Mouse (Mus musculus): ENCODE measurements around the gene Slc38a4. TPM values are rescaled to one million over a fixed set of nuclear protein-coding genes. Genes with fewer than 3 reads are reported as not detected.

Gene Slc38a4
- polyA plus RNA-seq, 1 experiment: 0.66 TPM

GRCm38 (mm10) chr15:97004525-97004867 is 51.3 kb downstream of the Slc38a4 start:
- Histone ChIP-seq H3K4me3 (ENCODE audit: insufficient read depth, low read length) (no peak overlapping the region), H3K27ac (ENCODE audit: insufficient read depth, low read depth, low read length) (no peak overlapping the region), H3K4me1 (ENCODE audit: control insufficient read depth, insufficient read depth, low read length) (no peaks in the 10 kb centered on the region)
- no peak for TF ChIP-seq POLR2A (IDR thresholded peaks at IDR 0.05; ENCODE audit: borderline replicate concordance, low read depth, low read length)
- no peak for TF ChIP-seq CTCF (IDR thresholded peaks at IDR 0.05; ENCODE audit: low read depth, low read length)

DNA sequence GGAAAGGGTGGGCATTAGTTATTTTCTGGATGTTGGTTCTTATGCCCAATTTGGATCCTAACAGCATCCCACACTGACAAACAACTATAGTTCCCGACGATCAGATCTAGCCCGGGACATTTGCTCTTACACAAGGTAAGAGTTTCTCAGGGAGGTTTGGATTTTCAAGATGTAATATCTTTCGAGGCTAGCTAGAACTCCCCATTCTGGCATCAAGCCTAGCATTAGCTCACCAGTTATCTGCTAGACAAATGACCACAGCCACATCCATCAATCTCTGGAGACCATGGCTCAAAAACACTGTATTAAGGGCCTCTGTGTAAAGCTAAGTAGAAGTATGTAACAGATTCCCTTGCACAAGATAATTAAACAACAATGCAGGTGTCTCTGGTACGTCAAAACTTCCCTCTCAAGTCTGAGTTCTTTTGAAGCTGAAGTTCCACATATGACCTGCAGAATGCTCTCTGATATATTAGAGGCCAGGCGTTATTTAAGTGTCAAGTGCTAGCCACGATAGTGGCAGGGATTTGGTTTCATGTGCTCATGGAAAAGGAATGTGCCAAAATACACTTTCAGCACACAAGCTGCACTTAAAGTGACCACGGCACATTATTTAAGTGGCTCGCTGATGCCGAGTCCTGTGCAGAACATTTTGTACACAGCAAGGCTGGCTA is 51.8 kb downstream of the Slc38a4 start:
- Histone ChIP-seq H3K4me1 (ENCODE audit: control insufficient read depth, insufficient read depth, low read length) (no peaks in the 10 kb centered on the region), H3K27ac (ENCODE audit: insufficient read depth, low read depth, low read length) (no peak overlapping the region), H3K4me3 (ENCODE audit: insufficient read depth, low read length) (no peak overlapping the region)
- no peak for TF ChIP-seq CTCF (IDR thresholded peaks at IDR 0.05; ENCODE audit: low read depth, low read length)
- no peak for TF ChIP-seq POLR2A (IDR thresholded peaks at IDR 0.05; ENCODE audit: borderline replicate concordance, low read depth, low read length)

DNA sequence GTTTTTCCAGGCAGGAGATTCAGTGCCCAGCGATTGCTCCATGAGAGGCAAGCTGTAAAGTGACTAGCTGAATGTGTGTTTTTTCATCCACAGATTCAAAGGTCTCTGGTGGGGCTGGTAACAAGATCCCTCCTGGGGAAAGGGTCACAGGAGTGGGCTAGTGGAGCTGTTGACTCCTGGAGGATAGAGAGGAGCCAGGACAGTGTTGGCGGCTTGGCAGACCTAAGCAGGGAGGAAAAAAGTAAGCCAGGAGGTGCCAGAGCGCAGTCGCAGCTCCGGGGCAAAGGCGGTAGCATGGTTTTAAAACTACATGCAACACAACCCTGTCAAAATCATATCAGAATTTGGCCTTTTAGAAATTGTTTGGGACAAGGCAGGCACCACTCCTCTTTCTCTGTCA is 52.6 kb downstream of the Slc38a4 start:
- no peak overlapping the region for H3K4me3 ChIP-seq (ENCODE audit: insufficient read depth, low read length)
- H3K4me1 ChIP-seq (ENCODE audit: control insufficient read depth, insufficient read depth, low read length): no peaks in the 10 kb centered on the region
- no peak overlapping the region for H3K27ac ChIP-seq (ENCODE audit: insufficient read depth, low read depth, low read length)
- TF ChIP-seq POLR2A (IDR thresholded peaks at IDR 0.05; ENCODE audit: borderline replicate concordance, low read depth, low read length) (no peak), CTCF (IDR thresholded peaks at IDR 0.05; ENCODE audit: low read depth, low read length) (no peak)

DNA sequence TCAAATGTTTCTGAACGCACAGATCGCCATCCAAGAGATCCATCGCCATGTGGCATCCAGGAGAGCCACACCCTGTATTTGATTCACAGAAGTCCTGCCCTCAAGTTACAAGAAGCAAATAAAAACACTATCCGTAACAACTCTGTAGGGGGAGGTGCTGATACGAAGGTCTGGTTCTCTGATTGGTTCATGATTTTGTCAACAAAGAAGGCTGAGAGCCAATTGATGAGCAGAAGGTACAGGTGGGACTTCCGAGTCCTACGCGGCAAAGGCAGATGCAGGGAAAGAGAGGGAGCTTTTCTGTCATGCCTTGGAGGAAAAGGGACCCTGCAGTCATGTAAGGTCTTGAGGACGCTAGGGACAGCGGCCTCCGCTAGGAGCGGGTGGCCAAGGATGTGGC is 53.0 kb downstream of the Slc38a4 start:
- no peak overlapping the region for H3K27ac ChIP-seq (ENCODE audit: insufficient read depth, low read depth, low read length)
- no peaks in the 10 kb centered on the region for H3K4me1 ChIP-seq (ENCODE audit: control insufficient read depth, insufficient read depth, low read length)
- H3K4me3 ChIP-seq (ENCODE audit: insufficient read depth, low read length): no peak overlapping the region
- TF ChIP-seq POLR2A (IDR thresholded peaks at IDR 0.05; ENCODE audit: borderline replicate concordance, low read depth, low read length) (no peak), CTCF (IDR thresholded peaks at IDR 0.05; ENCODE audit: low read depth, low read length) (no peak)

- no peak for TF ChIP-seq CTCF (IDR thresholded peaks at IDR 0.05; ENCODE audit: low read depth, low read length)
- TF ChIP-seq POLR2A (IDR thresholded peaks at IDR 0.05; ENCODE audit: borderline replicate concordance, low read depth, low read length): no peak
- no peaks in the 10 kb centered on the region for H3K4me1 ChIP-seq (ENCODE audit: control insufficient read depth, insufficient read depth, low read length)
- H3K4me3 ChIP-seq (ENCODE audit: insufficient read depth, low read length): no peak overlapping the region
- no peak overlapping the region for H3K27ac ChIP-seq (ENCODE audit: insufficient read depth, low read depth, low read length)
Measured at GRCm38 (mm10) chr15:97001886-97002285, 53.9 kb downstream of the Slc38a4 start.

DNA sequence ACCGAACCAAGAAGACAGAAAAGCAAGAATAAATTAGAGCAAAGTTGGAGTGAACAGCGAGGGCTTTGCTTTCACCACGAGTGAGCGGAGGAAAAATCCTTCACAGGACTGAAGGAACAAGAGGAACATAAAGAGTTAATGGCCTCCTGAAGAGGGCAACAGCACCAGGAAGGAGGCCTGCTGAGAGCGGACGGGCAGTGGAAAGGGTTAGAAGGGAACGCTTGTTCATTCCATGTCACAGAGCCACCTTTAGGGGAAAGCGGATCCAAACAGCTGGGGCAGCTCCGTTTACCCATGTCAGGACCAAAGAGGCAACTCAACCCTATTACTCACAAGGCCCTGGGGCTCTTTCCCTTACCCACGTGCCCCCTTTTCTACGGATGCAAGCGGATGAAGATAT is 54.3 kb downstream of the Slc38a4 start:
- Histone ChIP-seq H3K27ac (ENCODE audit: insufficient read depth, low read depth, low read length) (no peak overlapping the region), H3K4me1 (ENCODE audit: control insufficient read depth, insufficient read depth, low read length) (no peaks in the 10 kb centered on the region), H3K4me3 (ENCODE audit: insufficient read depth, low read length) (no peak overlapping the region)
- TF ChIP-seq CTCF (IDR thresholded peaks at IDR 0.05; ENCODE audit: low read depth, low read length) (no peak), POLR2A (IDR thresholded peaks at IDR 0.05; ENCODE audit: borderline replicate concordance, low read depth, low read length) (no peak)

GRCm38 (mm10) chr15:97000319-97001251 is 55.2 kb downstream of the Slc38a4 start:
- Histone ChIP-seq H3K4me3 (ENCODE audit: insufficient read depth, low read length) (no peak overlapping the region), H3K4me1 (ENCODE audit: control insufficient read depth, insufficient read depth, low read length) (no peaks in the 10 kb centered on the region), H3K27ac (ENCODE audit: insufficient read depth, low read depth, low read length) (no peak overlapping the region)
- TF ChIP-seq POLR2A (IDR thresholded peaks at IDR 0.05; ENCODE audit: borderline replicate concordance, low read depth, low read length): no peak

DNA sequence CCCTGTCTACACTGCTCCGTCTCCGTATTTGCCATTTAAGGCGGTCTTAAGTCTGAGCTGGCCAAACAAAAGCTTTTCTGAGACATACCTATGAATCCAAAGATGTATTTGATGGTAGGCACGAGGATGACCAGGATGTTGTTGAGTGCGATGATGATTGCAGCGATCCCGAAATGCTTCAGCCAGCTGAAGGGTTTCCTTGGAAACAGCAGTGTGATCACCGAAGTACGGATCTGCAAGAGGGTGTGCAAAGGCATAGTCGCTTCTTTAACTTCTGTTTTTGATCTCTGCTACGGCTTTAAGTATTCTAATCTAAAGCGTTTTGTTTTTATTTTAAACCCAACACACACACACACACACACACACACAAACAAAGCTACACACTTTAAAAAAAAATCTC is 56.4 kb downstream of the Slc38a4 start:
- no peaks in the 10 kb centered on the region for H3K4me1 ChIP-seq (ENCODE audit: control insufficient read depth, insufficient read depth, low read length)
- no peak overlapping the region for H3K4me3 ChIP-seq (ENCODE audit: insufficient read depth, low read length)
- TF ChIP-seq CTCF (IDR thresholded peaks at IDR 0.05; ENCODE audit: low read depth, low read length): no peak
- no peak for TF ChIP-seq POLR2A (IDR thresholded peaks at IDR 0.05; ENCODE audit: borderline replicate concordance, low read depth, low read length)
- no peak overlapping the region for H3K27ac ChIP-seq (ENCODE audit: insufficient read depth, low read depth, low read length)

GRCm38 (mm10) chr15:96985618-96986017 is 70.1 kb downstream of the Slc38a4 start:
- no peak overlapping the region for H3K4me3 ChIP-seq (ENCODE audit: insufficient read depth, low read length)
- no peak overlapping the region for H3K27ac ChIP-seq (ENCODE audit: insufficient read depth, low read depth, low read length)
- TF ChIP-seq CTCF (IDR thresholded peaks at IDR 0.05; ENCODE audit: low read depth, low read length): no peak
- no peak for TF ChIP-seq POLR2A (IDR thresholded peaks at IDR 0.05; ENCODE audit: borderline replicate concordance, low read depth, low read length)
- no peaks in the 10 kb centered on the region for H3K4me1 ChIP-seq (ENCODE audit: control insufficient read depth, insufficient read depth, low read length)
